In the genomic region with DNA sequence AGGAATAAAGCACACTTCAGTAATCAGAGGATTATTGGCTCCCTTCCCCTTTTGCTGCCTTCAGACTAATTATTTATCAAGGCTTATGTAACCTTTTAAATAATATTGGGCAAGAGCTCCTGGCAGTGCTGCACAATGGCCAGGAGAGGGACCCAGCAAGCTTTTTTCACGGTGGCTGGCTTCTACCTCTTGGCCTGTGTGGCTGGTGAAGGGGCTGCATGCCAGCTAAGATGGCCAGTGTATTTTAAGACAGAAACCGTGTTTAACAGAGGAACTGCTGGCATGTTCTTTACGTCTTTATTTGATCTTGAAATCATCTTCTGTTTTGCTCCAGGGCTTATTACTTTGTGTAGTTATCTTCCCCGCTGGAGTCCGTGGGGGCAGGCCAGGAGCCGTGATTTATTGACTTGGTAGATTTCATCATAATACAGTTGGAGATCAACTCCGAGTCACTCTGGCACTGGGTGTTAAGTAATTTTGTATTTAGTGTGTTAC, we compare ENCODE assay signal across 8 mouse cellular contexts. TPM values are rescaled to one million over a fixed set of nuclear protein-coding genes. Genes with fewer than 3 reads are reported as not detected.
DNase-seq lines count a peak whose midpoint lies in the region; ATAC-seq and TF ChIP-seq lines count a peak whose summit lies in the region.

No protein-coding gene starts in this region.

- ATAC-seq in forebrain, postnatal 0 days: no peak
- ATAC-seq in forebrain, embryonic 15.5 days (replicated peaks): no peak

- no peak overlapping the region for H3K4me2 ChIP-seq in forebrain, postnatal 0 days (ENCODE audit: low read depth)
- H3K4me2 ChIP-seq in forebrain, embryonic 15.5 days (replicated peaks): no peak overlapping the region

- H3K9me3 ChIP-seq in forebrain, postnatal 0 days (ENCODE audit: low read length): no peaks in the 10 kb centered on the region
- H3K9me3 ChIP-seq in forebrain, embryonic 10.5 days: no peaks in the 10 kb centered on the region
- H3K9me3 ChIP-seq in forebrain, embryonic 15.5 days: no peaks in the 10 kb centered on the region

- no peak overlapping the region for H3K4me3 ChIP-seq in forebrain, postnatal 0 days (ENCODE audit: low read depth, low read length)
- H3K4me3 ChIP-seq in forebrain, embryonic 10.5 days: no peak overlapping the region
- H3K4me3 ChIP-seq in brown adipose tissue, adult 24 weeks (ENCODE audit: insufficient read depth, low read depth, low read length): no peak overlapping the region
- no peak overlapping the region for H3K4me3 ChIP-seq in forebrain, embryonic 15.5 days

- 69% methylated on average over 7 of the region's 7 CpGs for WGBS in forebrain, postnatal 0 days
- 89% methylated on average over 7 of the region's 7 CpGs for WGBS in forebrain, embryonic 10.5 days
- WGBS in forebrain, embryonic 15.5 days: 79% methylated on average over 7 of the region's 7 CpGs

- H3K4me1 ChIP-seq in forebrain, postnatal 0 days (ENCODE audit: insufficient read depth): no peaks in the 10 kb centered on the region
- H3K4me1 ChIP-seq in forebrain, embryonic 10.5 days: no peaks in the 10 kb centered on the region
- H3K4me1 ChIP-seq in brown adipose tissue, adult 24 weeks (ENCODE audit: control insufficient read depth, insufficient read depth, insufficient read length, low read length): peaks cover 37% of the 10 kb centered on the region
- H3K4me1 ChIP-seq in forebrain, embryonic 15.5 days: peaks cover 3% of the 10 kb centered on the region; the same call in 1 of the 2 replicates

- H3K27me3 ChIP-seq in forebrain, postnatal 0 days (ENCODE audit: insufficient read depth, low read length): no peaks in the 10 kb centered on the region
- no peaks in the 10 kb centered on the region for H3K27me3 ChIP-seq in forebrain, embryonic 10.5 days (ENCODE audit: poor library complexity, severe bottlenecking)
- no peaks in the 10 kb centered on the region for H3K27me3 ChIP-seq in forebrain, embryonic 15.5 days

- TF ChIP-seq CTCF in forebrain, postnatal 0 days (IDR thresholded peaks at IDR 0.05; ENCODE audit: low read depth): peak; percentile 63

- H3K36me3 ChIP-seq in forebrain, postnatal 0 days (ENCODE audit: insufficient read depth): peaks cover 49% of the 10 kb centered on the region
- peaks cover 95% of the 10 kb centered on the region for H3K36me3 ChIP-seq in forebrain, embryonic 10.5 days (replicated peaks)
- peaks cover 56% of the 10 kb centered on the region for H3K36me3 ChIP-seq in forebrain, embryonic 15.5 days

- peak; percentile 33 for DNase-seq in forebrain, postnatal 0 days
- DNase-seq in forebrain, embryonic 10.5 days (ENCODE audit: extremely low spot score, low spot score): no peak
- DNase-seq in A20 (ENCODE audit: low read depth, low spot score): peak; percentile 63
- DNase-seq in gastrocnemius, postnatal 4 days (ENCODE audit: low spot score in 2 of 2): peak; percentile 39 to 68
- peak; percentile 43 to 49 for DNase-seq in layer of hippocampus, postnatal 36 days
- DNase-seq in ovary, postnatal 36 days (ENCODE audit: low spot score): peak; percentile 50

- H3K9ac ChIP-seq in forebrain, postnatal 0 days: no peak overlapping the region
- H3K9ac ChIP-seq in forebrain, embryonic 15.5 days (replicated peaks): no peak overlapping the region

- no peak overlapping the region for H3K27ac ChIP-seq in forebrain, postnatal 0 days (ENCODE audit: low read depth, low read length)
- no peak overlapping the region for H3K27ac ChIP-seq in forebrain, embryonic 10.5 days
- H3K27ac ChIP-seq in brown adipose tissue, adult 24 weeks (replicated peaks; ENCODE audit: low read depth, low read length): peak overlapping the region; percentile 32; the same call in 1 of the 2 replicates
- no peak overlapping the region for H3K27ac ChIP-seq in forebrain, embryonic 15.5 days (replicated peaks)

RNA-seq across cellular contexts. Expression of gene Crcp, which starts 15.2 kb away (rescaled TPM):
- 63.2 and 69.1 TPM in 2 replicates for total RNA-seq in forebrain, postnatal 0 days (2014; rRNA removed)
- polyA plus RNA-seq in forebrain, postnatal 0 days (2015; fragmentation: Nextera tagmentation; extraction: Ambion mirVana): 87.1 and 91.2 TPM in 2 replicates
- 61.3 and 64.0 TPM in 2 replicates for polyA plus RNA-seq in forebrain, embryonic 10.5 days (2016; fragmentation: Nextera tagmentation; extraction: Ambion mirVana)
- 21.9 and 23.3 TPM in 2 replicates for polyA plus RNA-seq in brown adipose tissue, adult 24 weeks (2012; ENCODE audit: insufficient read depth, insufficient read length, missing spikeins)
- 10 to 100 TPM; 14.4 to 16.3 TPM for total RNA-seq in gastrocnemius, postnatal 4 days (2021)
- 10 to 100 TPM; 37.0 to 38.2 TPM for total RNA-seq in layer of hippocampus, postnatal 36 days (2021)
- 72.9 and 82.8 TPM in 2 replicates for polyA plus RNA-seq in forebrain, embryonic 15.5 days (2015; fragmentation: Nextera tagmentation; extraction: Ambion mirVana)

RNA-seq across cellular contexts. Expression of gene Asl, which starts 15.2 kb away (rescaled TPM):
- total RNA-seq in forebrain, postnatal 0 days (2014; rRNA removed): 28.7 and 33.2 TPM in 2 replicates
- 32.5 and 39.3 TPM in 2 replicates for polyA plus RNA-seq in forebrain, postnatal 0 days (2015; fragmentation: Nextera tagmentation; extraction: Ambion mirVana)
- 33.2 and 36.6 TPM in 2 replicates for polyA plus RNA-seq in forebrain, embryonic 10.5 days (2016; fragmentation: Nextera tagmentation; extraction: Ambion mirVana)
- 23.4 and 27.8 TPM in 2 replicates for polyA plus RNA-seq in brown adipose tissue, adult 24 weeks (2012; ENCODE audit: insufficient read depth, insufficient read length, missing spikeins)
- total RNA-seq in gastrocnemius, postnatal 4 days (2021): 10 to 100 TPM; 13.0 to 14.8 TPM
- total RNA-seq in layer of hippocampus, postnatal 36 days (2021): 10 to 100 TPM; 18.0 to 18.8 TPM
- polyA plus RNA-seq in forebrain, embryonic 15.5 days (2015; fragmentation: Nextera tagmentation; extraction: Ambion mirVana): 23.1 and 29.5 TPM in 2 replicates

RNA-seq across cellular contexts. Expression of gene Tpst1, which starts 28.9 kb away (rescaled TPM):
- total RNA-seq in forebrain, postnatal 0 days (2014; rRNA removed): 50.7 and 55.3 TPM in 2 replicates
- polyA plus RNA-seq in forebrain, postnatal 0 days (2015; fragmentation: Nextera tagmentation; extraction: Ambion mirVana): 50.3 and 55.4 TPM in 2 replicates
- polyA plus RNA-seq in forebrain, embryonic 10.5 days (2016; fragmentation: Nextera tagmentation; extraction: Ambion mirVana): 54.9 and 57.0 TPM in 2 replicates
- polyA plus RNA-seq in brown adipose tissue, adult 24 weeks (2012; ENCODE audit: insufficient read depth, insufficient read length, missing spikeins): 11.6 and 14.3 TPM in 2 replicates
- total RNA-seq in gastrocnemius, postnatal 4 days (2021): 10 to 100 TPM; 40.6 to 41.8 TPM
- 10 to 100 TPM; 50.2 to 50.6 TPM for total RNA-seq in layer of hippocampus, postnatal 36 days (2021)
- polyA plus RNA-seq in forebrain, embryonic 15.5 days (2015; fragmentation: Nextera tagmentation; extraction: Ambion mirVana): 57.5 and 57.7 TPM in 2 replicates

RNA-seq across cellular contexts. Expression of gene Gusb, which starts 41.4 kb away (rescaled TPM):
- total RNA-seq in forebrain, postnatal 0 days (2014; rRNA removed): 17.2 and 19.9 TPM in 2 replicates
- 27.7 and 29.3 TPM in 2 replicates for polyA plus RNA-seq in forebrain, postnatal 0 days (2015; fragmentation: Nextera tagmentation; extraction: Ambion mirVana)
- polyA plus RNA-seq in forebrain, embryonic 10.5 days (2016; fragmentation: Nextera tagmentation; extraction: Ambion mirVana): 32.2 and 35.6 TPM in 2 replicates
- 16.5 and 18.5 TPM in 2 replicates for polyA plus RNA-seq in brown adipose tissue, adult 24 weeks (2012; ENCODE audit: insufficient read depth, insufficient read length, missing spikeins)
- total RNA-seq in gastrocnemius, postnatal 4 days (2021): 10 to 100 TPM; 25.1 to 28.6 TPM
- 10 to 100 TPM in 1 of 2 experiments, 1 to 10 TPM in 1; 9.7 to 10.6 TPM for total RNA-seq in layer of hippocampus, postnatal 36 days (2021)
- polyA plus RNA-seq in forebrain, embryonic 15.5 days (2015; fragmentation: Nextera tagmentation; extraction: Ambion mirVana): 17.6 TPM in 2 replicates
